Mouse (Mus musculus) left cerebral cortex, adult 9 months (tissue): Measurements from ENCODE around the gene Ensa.
A peak's percentile ranks its signal among the peaks of the same experiment; 100 is the strongest.
"Not testable (repeated sequence)": the region's sequence is repeated elsewhere in the genome, so short reads cannot be mapped to it uniquely, and the experiment has no call there.

Experiments used
- DNase-seq, 2 experiments: peaks; one replicate each; pipeline ENCODE4 v3.0.0; 2022; ENCODE audit warnings: low spot score in 2 of 2

Gene Ensa

DNA sequence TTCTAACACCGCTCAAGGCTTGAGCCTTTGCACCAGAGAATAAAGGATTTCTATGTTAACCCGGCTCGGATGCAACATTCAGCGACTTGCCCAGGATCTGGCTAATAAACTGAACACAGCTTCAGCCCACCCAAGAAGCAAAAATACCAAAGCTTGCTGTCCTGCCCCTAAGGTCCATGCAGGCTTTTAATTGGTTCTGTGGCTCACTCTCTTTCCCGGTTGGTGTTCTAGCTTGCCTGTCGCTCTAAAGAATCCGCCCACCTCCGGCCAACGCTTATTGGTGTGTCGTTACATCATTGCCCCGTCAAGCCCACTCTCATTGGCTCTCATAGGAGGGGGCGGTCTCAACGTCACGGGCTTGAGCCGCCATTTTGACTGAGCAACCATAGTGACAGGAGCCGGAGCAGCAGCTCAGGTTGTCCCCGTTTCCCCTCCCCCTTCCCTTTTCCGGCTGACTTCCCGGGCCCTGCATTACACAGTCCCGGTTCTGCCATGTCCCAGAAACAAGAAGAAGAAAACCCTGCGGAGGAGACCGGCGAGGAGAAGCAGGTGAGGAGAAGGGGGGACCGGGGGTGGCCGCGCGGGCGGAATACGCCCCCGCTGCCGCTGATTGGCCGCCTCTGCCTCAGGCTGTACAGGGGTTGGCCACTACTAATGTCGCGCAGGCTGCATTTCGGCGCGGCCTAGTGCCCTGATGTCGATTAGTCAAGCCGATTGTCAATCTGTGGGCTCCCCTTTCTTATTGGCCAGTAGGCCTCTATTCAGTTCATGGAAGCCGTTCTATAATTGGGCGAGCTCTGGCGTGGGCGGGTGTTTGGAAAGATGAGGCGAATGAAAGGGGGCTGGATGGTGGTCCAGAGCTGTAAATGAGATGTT is at the start of gene Ensa:
TSS of gene Ensa (plus strand) at position 366 of the 876 bp plus-strand sequence.
- DNase-seq = peak; percentile 99

DNA sequence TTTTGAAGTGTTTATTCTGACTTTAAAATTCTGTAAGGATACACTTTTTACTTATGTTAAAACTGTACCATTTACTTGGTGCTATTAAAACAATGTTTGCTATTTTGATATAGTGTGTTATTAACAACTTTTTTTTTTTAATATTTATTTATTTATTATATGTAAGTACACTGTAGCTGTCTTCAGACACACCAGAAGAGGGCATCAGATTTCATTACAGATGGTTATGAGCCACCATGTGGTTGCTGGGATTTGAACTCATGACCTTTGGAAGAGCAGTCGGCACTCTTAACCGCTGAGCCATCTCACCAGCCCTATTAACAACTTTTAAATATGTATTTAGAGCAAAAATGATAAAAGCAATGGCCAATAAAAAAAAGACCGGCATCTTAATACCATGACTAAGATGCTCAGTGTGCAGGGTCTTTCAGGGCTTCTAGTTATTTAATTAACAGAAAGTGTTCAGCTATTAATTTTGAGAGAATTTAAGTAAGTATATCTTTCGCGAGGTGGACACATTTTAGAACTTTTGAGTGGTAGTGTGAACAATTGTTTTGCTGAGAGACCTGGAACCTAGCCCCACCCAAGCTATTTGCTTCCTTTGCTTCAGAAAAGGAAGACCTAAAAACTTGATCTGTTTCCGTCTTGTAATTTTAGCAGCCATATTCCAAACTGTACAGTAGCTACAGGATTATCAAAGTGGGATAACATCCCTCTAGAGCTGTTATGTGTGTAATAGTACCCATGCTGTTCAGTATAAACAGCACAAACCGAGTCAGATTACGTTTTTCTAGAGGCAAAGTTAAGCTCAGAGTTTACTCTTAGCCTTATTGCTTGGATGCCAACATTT is 36.8 kb upstream of the Ensa start:
- no peak for DNase-seq

DNA sequence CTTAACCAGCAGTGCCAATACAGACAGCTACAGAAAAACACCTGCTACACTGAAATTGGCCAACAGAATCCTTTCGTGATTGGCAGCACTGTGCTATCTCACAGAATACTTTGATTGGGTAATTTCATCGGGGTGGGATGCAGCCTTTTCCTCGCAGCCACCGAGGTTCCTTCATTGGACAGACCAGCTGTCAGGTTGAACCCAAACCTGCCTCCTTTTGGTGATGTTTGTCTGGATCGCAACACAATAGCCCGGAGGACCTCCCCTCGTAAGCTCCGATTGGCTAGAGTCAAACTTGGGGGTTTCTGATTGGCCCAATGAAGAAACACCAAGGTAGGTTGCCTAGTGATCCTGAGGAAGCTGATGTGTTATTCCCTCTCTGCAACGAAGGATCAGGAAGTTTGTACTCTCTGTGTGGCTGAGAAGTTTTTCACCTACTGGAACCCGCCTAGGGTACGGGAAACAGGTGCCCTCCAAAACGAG is 36.1 kb upstream of the Ensa start, which contains the start of gene Golph3l:
TSS of gene Golph3l (plus strand) at position 331 of the 483 bp plus-strand sequence.
- DNase-seq = peak; percentile 97 to 99

DNA sequence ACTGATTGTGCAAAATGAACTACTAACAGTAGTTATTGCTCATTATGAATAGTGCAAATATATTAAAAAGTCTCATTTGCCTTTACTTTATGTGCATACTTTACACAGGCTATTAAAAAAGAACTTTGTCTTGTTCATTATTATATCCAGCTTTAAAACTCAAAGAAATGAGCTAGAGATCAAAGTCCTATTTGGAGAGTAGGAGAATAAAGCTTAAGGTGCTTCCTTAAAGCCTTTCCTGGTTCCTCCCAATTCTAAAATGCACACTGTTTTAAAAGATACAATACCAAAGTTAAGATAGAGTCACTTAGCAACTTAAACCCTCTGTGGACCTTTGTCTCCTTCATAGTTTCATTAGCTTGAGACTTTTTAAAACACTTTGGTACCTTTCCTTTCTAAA is 26.1 kb upstream of the Ensa start:
- DNase-seq = no peak

DNA sequence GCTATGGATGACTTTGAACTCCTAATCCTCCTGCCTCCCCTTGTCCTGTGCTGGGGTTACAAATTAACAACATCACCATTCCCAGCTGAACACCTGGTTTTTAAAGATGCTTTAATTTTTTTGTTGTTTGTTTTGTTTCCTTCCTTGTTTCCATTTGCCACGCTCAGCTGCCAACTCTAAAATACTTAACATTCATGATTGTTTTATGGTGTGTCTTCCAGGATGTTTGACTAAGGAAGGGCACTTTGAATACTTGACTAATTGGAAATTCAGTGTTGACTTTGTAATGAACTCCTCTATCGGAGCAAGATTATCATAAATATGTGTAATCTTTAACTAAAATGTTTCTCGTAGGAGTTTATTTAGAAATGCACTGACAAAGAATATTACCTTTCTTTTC is 23.5 kb upstream of the Ensa start:
- no peak for DNase-seq

DNA sequence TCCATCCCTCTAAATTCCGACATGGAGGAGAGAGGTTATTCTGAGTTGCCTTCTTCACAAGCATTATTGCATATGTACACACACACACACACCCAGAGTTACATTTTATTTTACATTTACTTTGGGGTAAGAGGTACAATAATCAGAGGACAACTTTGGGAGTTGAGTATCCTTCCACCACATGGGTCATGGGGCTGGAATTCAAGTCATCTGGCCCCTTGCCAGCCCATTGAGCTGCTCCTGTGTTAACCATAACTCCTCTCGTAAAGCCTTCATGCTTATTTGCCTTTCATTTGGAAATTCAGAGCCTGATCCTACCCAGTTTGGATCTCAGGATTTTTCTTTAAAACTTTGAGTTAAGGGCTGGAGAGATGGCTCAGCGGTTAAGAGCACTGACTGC is 18.7 kb upstream of the Ensa start:
- no peak for DNase-seq

DNA sequence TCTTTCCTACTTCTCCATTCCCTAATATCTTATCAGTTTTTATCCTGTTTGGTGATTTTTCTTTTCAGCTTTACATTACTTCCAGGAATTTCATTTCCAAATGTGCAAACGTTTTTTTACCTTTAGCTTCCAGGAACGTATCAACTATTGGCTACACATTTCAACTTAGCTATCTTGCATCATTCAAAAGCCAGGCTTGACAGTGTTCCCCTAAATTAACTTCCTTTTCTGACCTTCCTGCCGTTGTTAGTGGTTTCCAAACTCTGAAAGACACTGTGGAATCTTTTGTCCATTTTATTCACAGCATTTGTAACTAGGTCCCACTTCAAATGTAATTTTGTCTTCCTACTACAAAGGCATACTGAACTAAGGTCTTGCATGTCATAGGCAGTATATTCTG is 15.6 kb upstream of the Ensa start:
- DNase-seq = no peak

DNA sequence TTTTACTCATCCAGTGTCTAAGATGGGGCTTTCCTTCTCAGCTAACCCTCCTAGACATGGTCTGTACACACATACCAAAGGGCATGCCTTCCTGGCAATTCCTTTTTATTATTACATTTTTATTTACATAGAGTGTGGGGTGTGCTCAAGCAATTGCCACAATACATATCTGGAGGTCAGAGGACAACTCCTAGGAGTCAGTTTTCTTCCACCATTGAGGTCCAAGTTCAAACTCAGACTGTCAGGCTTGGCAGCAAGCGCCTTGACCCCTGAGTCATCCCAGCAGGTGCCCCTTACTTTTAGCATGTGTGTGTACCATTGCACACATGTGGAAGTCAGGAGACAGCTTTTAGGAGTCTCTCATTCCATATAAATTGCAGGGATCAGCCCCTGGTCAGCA is 10.8 kb upstream of the Ensa start:
- DNase-seq = no peak

DNA sequence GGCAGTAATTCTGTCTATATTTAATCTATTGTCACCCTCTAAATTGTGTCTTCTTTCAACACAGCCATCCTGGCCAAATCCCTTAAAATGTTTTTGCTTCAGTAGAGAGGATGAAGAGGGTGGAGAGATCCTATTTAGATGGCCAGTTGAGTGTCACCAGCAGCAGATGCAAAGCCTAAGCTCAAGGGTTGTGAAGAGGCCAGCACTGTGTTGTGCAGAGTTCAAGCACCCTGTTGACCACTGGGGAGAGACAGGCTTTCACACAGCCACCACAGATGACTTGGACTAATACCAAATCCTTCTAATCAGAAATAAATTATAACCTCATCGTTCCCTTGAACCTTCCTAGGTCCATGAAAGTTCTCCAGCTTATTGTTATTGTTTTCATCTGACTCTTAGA is 6.3 kb upstream of the Ensa start:
- no peak for DNase-seq

DNA sequence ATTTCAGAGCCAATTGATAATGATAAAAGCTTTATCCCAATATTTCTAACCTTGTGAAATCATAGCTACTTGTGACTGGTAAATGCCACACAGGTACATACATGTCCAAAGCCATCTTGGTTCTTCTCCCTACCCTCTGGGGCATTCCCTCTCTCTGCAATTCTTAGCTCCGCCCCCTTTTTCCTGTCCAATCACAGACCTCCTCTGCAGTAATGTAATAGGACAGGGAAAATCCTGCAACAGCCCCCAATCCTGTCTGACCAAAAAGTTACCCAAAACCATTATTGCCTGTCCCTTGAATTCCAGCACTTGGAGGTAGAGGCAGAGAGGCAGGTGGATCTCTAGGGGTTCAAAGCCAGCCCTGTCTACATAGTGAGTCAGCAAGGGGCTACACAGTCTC is 3.6 kb upstream of the Ensa start:
- DNase-seq = no peak

DNA sequence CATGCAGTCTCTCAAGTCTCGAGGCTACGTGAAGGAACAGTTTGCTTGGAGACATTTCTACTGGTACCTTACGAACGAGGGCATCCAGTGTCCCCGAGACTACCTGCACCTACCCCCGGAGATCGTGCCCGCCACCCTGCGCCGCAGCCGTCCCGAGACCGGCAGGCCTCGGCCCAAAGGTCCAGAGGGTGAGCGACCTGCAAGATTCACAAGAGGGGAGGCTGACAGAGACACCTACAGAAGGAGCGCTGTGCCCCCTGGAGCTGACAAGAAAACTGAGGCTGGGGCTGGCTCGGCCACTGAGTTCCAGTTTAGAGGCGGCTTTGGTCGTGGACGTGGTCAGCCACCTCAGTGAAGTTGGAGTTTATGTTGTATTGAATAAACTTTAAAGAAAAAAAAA is 2.4 kb upstream of the Ensa start:
- DNase-seq = not testable (repeated sequence)

DNA sequence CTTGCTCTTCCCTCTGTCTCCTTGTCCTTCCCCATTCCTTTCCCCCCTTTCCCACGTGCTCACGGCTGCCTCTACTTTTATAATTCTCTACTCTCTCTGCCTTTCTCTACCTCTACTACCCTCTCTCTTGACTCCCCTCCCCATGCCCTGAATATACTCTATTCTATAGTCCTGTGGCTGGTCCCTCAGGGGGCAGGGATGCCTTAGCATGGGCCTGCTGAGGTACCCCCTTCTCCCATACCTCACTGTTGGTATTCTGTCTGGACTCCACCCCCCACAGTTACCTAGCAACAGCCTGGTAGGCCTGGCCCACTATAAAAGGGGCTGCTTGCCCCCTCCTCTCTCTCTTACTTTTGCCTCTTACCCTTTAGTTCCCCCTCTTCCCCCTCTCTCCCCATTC is 1.2 kb upstream of the Ensa start:
- DNase-seq = no peak

DNA sequence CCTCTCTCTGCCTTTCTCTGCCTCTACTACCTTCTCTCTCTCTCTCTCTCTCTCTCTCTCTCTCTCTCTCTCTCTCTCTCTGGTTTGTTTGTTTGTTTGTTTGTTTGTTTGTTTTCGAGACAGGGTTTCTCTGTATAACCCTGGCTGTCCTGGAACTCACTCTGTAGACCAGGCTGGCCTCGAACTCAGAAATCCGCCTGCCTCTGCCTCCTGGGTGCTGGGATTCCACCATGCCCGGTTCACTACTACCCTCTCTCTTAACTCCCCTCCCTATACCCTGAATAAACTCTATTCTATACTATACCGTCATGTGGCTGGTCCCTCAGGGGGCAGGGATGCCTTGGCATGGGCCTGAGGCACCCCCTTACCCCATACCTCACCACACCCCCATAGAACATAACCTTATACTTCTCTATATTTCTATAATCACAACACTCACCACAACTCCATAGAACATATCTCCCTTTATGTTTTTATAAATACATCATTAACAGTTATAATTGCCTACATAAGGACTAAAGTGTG is 740 bp upstream of the Ensa start:
- DNase-seq = not testable (repeated sequence)

DNA sequence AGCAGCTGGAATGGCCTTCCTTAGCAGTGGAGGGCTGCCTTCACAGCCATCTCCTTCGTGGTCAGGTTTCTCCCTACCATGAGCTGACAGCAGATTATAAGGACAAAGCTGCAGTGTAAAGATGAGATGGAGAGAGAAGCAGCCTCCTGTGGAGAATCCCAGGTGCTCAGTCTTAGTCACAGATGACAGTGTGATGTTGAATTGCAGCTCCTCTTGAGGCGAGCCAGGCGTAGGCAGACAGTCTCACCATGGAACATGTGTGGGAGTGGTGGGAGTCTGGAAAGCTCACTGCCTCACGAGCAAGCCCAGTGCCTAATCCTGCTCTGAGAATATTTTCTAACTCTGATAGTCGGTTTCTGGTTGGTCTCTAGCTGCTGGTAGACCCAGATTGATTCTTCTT is 3.0 kb downstream of the Ensa start:
- peak; percentile 84 to 88 for DNase-seq

DNA sequence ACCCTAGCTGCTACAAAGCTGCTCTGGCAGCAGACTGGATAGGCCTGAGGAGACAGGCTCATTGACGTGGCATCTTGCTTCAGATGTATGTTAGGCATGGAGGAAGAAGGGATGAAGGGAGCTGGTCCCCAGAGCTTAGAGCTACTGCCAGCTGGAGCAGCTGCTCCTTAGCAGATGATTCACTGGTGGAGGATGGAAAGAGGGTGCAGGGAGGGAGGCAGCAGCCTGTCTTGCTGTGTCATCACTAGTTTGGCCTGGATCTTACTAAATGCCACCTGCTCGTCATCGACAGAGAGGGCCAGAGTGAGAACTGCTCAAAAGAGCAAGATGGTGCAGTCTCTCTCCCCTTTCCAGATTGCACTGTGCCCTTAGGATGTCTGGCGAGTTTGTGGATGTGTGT is 5.0 kb downstream of the Ensa start:
- peak; percentile 70 to 82 for DNase-seq

DNA sequence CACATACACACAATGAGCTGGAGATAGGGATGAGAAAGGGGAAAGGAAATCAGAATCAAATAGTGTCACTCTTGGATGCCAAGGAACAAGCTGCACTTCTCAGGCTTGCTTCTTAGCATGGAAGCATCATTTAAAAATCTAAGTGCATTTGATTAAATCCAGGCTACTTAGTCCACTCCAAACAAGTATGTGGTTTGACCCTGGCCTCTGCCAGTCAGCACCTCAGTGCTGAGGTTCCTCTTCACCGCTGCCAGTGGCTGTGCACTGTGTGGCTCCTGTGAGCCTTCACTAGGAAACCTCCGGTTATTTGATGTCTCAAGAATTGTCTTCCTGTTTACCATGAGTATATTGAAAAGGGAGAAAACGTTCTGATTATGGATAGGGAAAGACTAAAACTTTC is 6.1 kb downstream of the Ensa start:
- DNase-seq = no peak

DNA sequence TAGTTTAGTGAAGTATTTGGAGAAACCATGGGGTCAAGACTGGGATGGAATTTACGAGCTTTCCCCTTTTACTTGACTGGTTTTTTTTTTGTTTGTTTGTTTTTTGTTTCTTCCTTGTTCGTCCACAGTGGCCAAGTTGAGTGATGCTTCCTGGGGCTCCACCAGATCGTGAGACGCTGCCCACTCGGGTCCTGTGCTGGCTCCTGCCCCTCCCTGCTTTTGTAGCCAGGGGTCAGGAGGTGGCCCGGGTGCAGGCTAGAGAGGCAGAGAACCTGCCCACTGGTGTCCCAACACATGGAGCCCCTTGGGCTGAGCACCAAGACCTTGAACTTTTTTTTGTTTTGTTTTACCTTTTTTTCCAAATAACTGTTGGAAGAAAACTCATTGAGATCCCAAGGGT is 6.5 kb downstream of the Ensa start:
- DNase-seq = no peak

DNA sequence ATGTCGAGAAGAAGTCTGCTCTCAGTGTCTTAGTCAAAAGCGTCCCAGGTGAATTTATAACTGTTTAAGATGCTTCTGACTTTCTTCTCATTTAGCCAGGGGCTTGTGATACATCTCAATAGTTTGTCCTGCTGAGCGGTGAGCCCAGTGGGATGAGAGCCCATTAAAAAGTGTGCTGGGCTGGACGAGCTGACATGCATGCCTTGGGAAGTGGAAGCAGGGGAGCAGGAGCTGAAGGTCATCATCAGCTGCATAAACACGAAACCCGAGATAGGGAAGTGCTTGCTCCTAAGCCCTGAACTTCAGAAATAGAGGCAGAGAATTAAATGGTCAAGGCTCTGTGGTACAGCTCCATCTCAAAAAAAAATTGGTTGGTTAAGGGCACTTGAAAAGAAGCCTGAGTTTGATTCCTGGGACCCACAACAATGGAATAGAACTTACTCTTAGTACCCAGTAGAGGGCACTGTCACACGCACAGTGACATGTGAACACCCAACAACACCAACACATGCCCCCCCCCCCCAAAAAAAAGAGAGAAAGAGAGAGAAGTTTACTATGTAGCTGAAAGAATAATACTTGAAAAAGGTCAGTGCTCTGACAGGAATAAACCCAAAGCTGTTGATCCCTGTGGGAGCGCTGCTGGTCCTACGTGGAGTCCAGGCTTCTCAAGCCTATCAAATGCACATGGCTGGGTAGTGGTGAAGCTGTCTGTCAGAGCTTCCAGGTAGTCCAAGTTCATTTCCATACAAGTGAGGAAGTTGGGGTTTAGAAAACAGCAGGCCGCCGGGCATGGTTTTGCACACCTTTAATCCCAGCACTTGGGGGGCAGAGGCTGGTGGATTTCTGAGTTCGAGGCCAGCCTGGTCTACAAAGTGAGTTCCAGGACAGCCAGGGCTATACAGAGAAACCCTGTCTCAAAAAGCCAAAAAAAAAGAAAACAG is 8.1 kb downstream of the Ensa start:
- DNase-seq = no peak

DNA sequence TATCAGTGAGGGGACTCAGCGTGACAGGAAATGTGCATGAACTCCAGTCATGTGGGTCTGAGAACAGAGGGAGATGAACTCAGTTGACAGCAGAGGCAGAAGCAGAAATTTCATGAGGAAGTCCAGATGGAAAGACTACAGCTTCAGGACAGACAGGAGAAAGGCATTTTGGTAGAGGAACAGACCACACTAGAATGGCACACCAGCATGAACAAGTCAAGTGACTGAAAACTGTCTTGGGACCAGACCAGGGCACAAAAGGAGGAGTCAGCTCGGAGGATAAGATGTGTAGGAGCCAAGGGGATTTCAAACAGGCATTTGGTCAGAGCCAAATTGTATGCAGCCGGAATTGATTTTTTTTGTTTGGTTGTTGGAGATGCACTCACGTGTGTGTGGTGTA is 10.8 kb downstream of the Ensa start:
- no peak for DNase-seq

DNA sequence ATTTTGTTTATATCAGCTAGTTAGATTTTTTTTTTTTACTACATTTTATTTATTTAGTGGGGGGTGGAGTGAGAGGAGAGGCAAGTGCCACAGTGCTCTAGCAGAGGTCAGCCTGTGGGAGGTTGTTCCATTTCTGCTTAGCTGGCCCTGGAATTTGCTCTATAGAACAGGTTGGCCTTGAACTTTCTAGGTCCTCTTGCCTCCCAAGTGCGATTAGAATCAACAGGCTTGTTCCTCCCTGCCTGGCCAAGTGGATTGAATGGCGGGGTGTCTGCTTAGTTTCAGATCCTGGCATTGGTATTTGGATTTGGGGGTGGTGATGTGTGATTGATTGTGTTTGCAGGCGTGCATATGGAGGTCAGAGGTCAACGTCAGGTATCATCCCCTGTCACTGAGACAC is 11.3 kb downstream of the Ensa start:
- DNase-seq = no peak

DNA sequence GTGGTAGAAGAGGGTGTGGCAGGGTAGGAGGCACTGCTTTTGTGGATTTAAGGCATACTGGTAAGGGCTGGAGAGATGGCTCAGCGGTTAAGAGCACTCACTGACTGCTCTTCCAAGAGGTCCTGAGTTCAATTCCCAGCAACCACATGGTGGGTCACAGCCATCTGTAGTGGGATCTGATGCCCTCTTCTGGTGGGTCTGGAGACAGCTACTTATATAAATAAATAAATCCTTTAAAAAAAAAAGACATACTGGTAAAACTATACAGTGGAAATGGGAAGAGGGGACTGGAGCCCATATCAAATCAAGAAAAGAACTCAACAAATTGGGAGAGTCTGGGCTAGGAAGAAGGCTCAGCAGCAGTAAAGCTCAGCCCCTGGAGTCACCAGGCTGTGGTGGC is 14.9 kb downstream of the Ensa start:
- DNase-seq = no peak
